Mouse (Mus musculus) midbrain, embryonic 11.5 days (tissue): Measurements from ENCODE around the gene Snd1. TPM values are rescaled to one million over a fixed set of nuclear protein-coding genes. Genes with fewer than 3 reads are reported as not detected.
"Not testable (repeated sequence)": the region's sequence is repeated elsewhere in the genome, so short reads cannot be mapped to it uniquely, and the experiment has no call there.

ENCODE experiments used
- ATAC-seq: fragments of 200-750 bp; cut with Nextera tagmentation; 2 replicates; pipeline ENCODE4 v1.8.0; 2017; ENCODE audit warnings: moderate TSS enrichment, moderate library complexity; ENCODE audit not compliant: low FRiP score
- DNase-seq: peaks from one replicate; pipeline ENCODE4 v3.0.0; 2015; ENCODE audit warnings: low spot score; ENCODE audit errors: missing footprints
- H3K27ac ChIP-seq: fragments of 300-500 bp; sonication (generic); 2 replicates; pipeline ENCODE4 v1.5.1; 2014; ENCODE audit warnings: low read depth, low read length
- H3K27me3 ChIP-seq: fragments of 300-500 bp; sonication (generic); 2 replicates; pipeline ENCODE4 v1.6.1; 2014; ENCODE audit warnings: mild to moderate bottlenecking, low read length, moderate library complexity, mixed read lengths; ENCODE audit not compliant: control insufficient read depth, insufficient read depth
- H3K36me3 ChIP-seq: fragments of 300-500 bp; sonication (generic); 2 replicates; pipeline ENCODE4 v1.6.1; 2014; ENCODE audit warnings: mild to moderate bottlenecking, low read length, moderate library complexity, mixed read lengths; ENCODE audit not compliant: control insufficient read depth, insufficient read depth
- H3K4me1 ChIP-seq: fragments of 300-500 bp; sonication (generic); 2 replicates; pipeline ENCODE4 v1.6.1; 2014; ENCODE audit warnings: low read length; ENCODE audit not compliant: control insufficient read depth, insufficient read depth
- H3K4me2 ChIP-seq: fragments of 300-500 bp; sonication (generic); 2 replicates; pipeline ENCODE4 v1.6.1; 2014; ENCODE audit warnings: mild to moderate bottlenecking, moderate library complexity
- H3K4me3 ChIP-seq: fragments of 300-500 bp; sonication (generic); 2 replicates; pipeline ENCODE4 v1.5.1; 2014; ENCODE audit warnings: low read depth, low read length
- H3K9ac ChIP-seq: fragments of 300-500 bp; sonication (generic); 2 replicates; pipeline ENCODE4 v1.6.1; 2014; ENCODE audit warnings: low read length
- H3K9me3 ChIP-seq: fragments of 300-500 bp; sonication (generic); 2 replicates; pipeline ENCODE4 v1.6.1; 2016; ENCODE audit warnings: low read length; ENCODE audit not compliant: control insufficient read depth
- WGBS: fragments of 180-500 bp; shearing (Covaris S2); extraction: QIAGEN DNeasy Blood & Tissue Kit; methylation state at CpG from one replicate; pipeline ENCODE4 v1.1.7; 2014; 5-methylcytosine and 5-hydroxymethylcytosine counted together
- polyA plus RNA-seq: library from polyadenylated mRNA; unstranded; fragments of >200 nt; fragmentation: Nextera tagmentation; extraction: Ambion mirVana; gene quantifications from 2 replicates; pipeline ENCODE4 v1.2.1, GENCODE M21; 2014

Gene Snd1
- polyA plus RNA-seq, 1 experiment from 2014 or later: 88.9 TPM

DNA sequence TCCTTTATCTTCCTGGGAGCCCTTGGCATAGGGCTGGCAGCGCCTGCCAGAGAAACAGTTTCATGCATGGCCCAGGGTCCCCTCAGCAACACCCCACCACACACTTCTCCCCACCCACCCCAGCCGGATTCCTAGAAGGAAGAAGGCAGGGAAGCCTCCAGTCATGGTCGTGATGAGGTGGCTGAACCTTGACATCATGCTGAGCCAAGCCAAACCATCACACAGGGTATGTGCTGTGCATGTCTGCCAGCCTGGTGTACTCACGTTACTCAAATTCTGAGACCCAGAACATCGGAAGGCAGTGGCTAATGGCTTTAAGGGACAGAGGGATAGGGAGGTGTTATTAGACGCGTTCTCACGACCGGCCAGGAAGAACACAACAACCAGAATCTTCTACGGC, 448.9 kb downstream of the Snd1 start:
- Histone ChIP-seq H3K27ac (no peak overlapping the region), H3K4me3 (no peak overlapping the region), H3K9me3 (no peaks in the 10 kb centered on the region), H3K4me2 (no peak overlapping the region), H3K4me1 (no peaks in the 10 kb centered on the region), H3K27me3 (no peaks in the 10 kb centered on the region), H3K36me3 (no peaks in the 10 kb centered on the region), H3K9ac (no peak overlapping the region)
- 0 out of 2 replicates have a peak, but pooled peaks have one; percentile 30 for ATAC-seq
- 86% methylated on average over 10 of the region's 10 CpGs for WGBS
- DNase-seq: no peak

- over 99% methylated on average over 10 of the region's 24 CpGs for WGBS
- H3K27me3 ChIP-seq: not testable (repeated sequence)
These were observed 453.0 kb downstream of the Snd1 start for GRCm38 (mm10) chr6:28927987-28928386.

GRCm38 (mm10) chr6:28929169-28929803, 454.3 kb downstream of the Snd1 start:
- H3K4me3 ChIP-seq, H3K36me3 ChIP-seq, H3K9ac ChIP-seq, H3K27me3 ChIP-seq, H3K27ac ChIP-seq, ATAC-seq, H3K9me3 ChIP-seq, H3K4me1 ChIP-seq: not testable (repeated sequence)
- WGBS: 84% methylated on average over 20 of the region's 25 CpGs
- peak overlapping the region; percentile 9; the same call in 1 of the 2 replicates for H3K4me2 ChIP-seq
- peak; percentile 61 for DNase-seq

More at GRCm38 (mm10) chr6:28927987-28928386, 453.0 kb downstream of the Snd1 start:
- H3K27ac ChIP-seq, H3K4me3 ChIP-seq, H3K36me3 ChIP-seq, H3K9ac ChIP-seq, H3K4me1 ChIP-seq, ATAC-seq, H3K4me2 ChIP-seq, DNase-seq, H3K9me3 ChIP-seq: not testable (repeated sequence)

DNA sequence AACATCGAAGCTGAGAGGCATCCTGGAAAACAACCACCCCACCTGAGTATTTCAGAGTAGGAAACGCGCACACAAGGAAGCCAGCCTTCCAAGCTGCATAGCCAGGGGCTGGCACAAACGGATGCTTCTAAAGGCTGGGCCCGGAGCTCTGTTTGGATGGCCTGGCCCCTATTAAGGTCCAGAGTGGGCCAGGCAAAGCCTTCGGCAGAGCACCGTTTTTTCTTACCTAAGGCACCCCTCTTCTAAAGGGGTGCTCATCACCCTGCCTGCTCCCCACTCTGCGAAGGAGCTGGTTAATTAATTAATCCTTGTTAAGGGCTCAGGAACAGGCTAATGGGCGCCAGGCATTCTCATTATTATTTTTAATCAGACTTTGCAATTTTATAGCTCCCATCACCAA, 456.3 kb downstream of the Snd1 start:
- Histone ChIP-seq H3K9ac (no peak overlapping the region), H3K27me3 (no peaks in the 10 kb centered on the region), H3K9me3 (no peaks in the 10 kb centered on the region), H3K27ac (no peak overlapping the region), H3K4me2 (peak overlapping the region; percentile 40; the same call in 1 of the 2 replicates), H3K4me3 (no peak overlapping the region), H3K4me1 (peaks cover 3% of the 10 kb centered on the region), H3K36me3 (no peaks in the 10 kb centered on the region)
- 29% methylated on average over 9 of the region's 9 CpGs for WGBS
- ATAC-seq: 0 out of 2 replicates have a peak, but pooled peaks have one; percentile 11
- peak; percentile 86 for DNase-seq

DNA sequence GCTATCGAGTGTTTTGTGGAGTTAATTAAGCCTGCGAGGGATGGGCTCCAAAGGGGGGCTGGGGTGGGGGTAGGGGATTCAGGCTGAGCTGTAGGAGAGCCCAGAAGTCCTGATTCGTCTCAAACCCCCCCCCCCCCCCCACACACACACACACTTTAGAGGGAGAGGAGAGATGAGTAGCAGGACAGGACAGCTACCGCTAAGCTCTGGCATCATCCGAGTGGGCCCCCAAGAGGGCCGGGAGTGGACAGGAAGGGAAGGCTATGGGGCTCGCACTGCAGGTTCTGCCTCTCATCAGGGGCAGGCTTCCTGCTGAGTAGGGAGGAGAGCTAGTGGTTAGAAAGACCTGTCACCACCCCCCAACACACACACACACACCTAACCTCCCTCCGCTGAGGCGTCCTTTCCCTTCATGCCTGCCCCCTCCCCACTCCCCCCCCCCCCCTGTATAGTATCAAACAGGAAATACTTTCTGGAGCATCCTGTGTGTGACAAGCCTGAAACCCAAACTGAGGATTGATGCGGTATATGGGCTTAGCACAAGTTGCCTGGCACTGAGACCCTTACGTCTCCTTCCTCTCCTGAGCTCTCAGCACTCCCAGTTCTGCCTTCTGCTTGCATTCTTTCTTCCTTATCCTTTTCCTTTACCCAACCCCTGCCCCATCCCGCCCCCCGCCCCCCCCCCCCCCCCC, 456.8 kb downstream of the Snd1 start:
- DNase-seq: peak; percentile 89
- H3K27ac ChIP-seq: no peak overlapping the region
- peak overlapping the region; percentile 16 for H3K4me3 ChIP-seq
- 7% methylated on average over 9 of the region's 13 CpGs for WGBS
- peak overlapping the region; percentile 40 for H3K4me2 ChIP-seq
- no peak overlapping the region; the same call in 1 of the 2 replicates for H3K9ac ChIP-seq
- ATAC-seq: peak; percentile 68
- H3K27me3 ChIP-seq: no peaks in the 10 kb centered on the region
- peaks cover 3% of the 10 kb centered on the region for H3K4me1 ChIP-seq
- H3K36me3 ChIP-seq: no peaks in the 10 kb centered on the region
- H3K9me3 ChIP-seq: no peaks in the 10 kb centered on the region

DNA sequence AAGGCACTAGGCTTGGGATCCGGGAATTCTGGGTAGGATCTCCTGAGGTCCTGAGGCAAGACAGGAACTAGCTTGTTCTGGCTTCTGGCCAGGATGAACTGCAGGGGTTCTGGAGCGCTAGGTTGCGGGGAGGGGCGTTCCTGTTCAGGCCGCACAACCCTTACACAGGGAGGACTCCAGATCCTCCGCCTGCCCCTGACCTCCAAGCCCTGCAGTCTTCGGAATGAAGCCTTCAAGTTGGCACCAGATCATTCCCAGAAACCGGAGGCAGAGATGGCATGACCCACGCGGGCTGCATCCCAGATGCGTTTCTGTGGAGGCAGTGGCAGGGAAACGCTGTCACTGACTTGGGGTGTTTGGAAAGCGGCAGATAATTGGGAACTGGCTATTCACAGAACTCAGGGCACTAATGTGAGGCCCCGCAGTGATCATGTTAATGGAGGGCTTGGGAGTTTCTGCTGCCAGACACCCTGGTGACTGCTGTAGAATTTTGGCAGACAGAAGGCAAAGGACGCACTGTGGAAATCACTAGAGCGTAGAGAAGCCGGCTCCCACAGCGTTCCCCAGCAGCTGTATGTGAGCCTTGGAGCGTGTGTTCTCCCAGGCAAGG, 457.5 kb downstream of the Snd1 start:
- Histone ChIP-seq H3K9me3 (no peaks in the 10 kb centered on the region), H3K9ac (no peak overlapping the region; the same call in 1 of the 2 replicates)

GRCm38 (mm10) chr6:28935736-28936135, 460.8 kb downstream of the Snd1 start:
- Histone ChIP-seq H3K4me1 (peaks cover 3% of the 10 kb centered on the region), H3K27me3 (no peaks in the 10 kb centered on the region), H3K9ac (no peak overlapping the region), H3K4me2 (no peak overlapping the region), H3K27ac (no peak overlapping the region), H3K4me3 (no peak overlapping the region), H3K36me3 (no peaks in the 10 kb centered on the region), H3K9me3 (no peaks in the 10 kb centered on the region)
- 85% methylated on average over 7 of the region's 7 CpGs for WGBS
- peak; percentile 51 for DNase-seq
- no peak for ATAC-seq

More for the DNA sequence above, 457.5 kb downstream of the Snd1 start:
- H3K4me1 ChIP-seq: peaks cover 3% of the 10 kb centered on the region
- no peaks in the 10 kb centered on the region for H3K36me3 ChIP-seq
- peak overlapping the region; percentile 16 for H3K4me3 ChIP-seq
- H3K4me2 ChIP-seq: peak overlapping the region; percentile 40
- H3K27me3 ChIP-seq: no peaks in the 10 kb centered on the region
- 6% methylated on average over 18 of the region's 19 CpGs for WGBS
- ATAC-seq (peak; percentile 67), DNase-seq (peak; percentile 87)
- H3K27ac ChIP-seq: no peak overlapping the region

- H3K36me3 ChIP-seq: no peaks in the 10 kb centered on the region
- ATAC-seq (no peak), DNase-seq (no peak)
- H3K27ac ChIP-seq: no peak overlapping the region
- no peaks in the 10 kb centered on the region for H3K9me3 ChIP-seq
- WGBS: 77% methylated on average over 9 of the region's 9 CpGs
- no peaks in the 10 kb centered on the region for H3K4me1 ChIP-seq
- H3K9ac ChIP-seq: no peak overlapping the region
- H3K4me3 ChIP-seq: no peak overlapping the region
- no peaks in the 10 kb centered on the region for H3K27me3 ChIP-seq
- H3K4me2 ChIP-seq: no peak overlapping the region
These were observed 472.3 kb downstream of the Snd1 start for GRCm38 (mm10) chr6:28947254-28947653.

DNA sequence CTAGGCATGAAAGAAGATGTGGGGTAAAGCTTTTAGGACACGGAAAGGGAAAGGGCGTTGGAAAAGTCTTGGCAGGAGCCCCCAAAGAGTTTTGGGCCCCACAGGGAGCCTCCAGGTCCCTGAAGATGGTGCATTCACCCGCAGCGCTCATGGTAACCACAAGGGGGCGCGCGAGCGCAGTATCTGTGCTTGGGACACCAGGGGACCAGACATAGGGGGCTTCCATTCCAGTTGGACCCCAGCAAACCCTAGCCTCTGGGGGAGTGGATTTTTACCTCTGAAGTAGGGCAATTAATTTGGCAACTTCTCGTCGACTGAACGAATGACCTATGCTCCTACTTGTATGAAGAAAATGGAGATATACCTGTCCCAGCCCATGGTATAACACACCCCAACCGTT, 474.3 kb downstream of the Snd1 start:
- DNase-seq (peak; percentile 98), ATAC-seq (peak; percentile 67; the same call in 1 of the 2 replicates)
- Histone ChIP-seq H3K4me2 (no peak overlapping the region), H3K9ac (no peak overlapping the region), H3K27ac (no peak overlapping the region), H3K36me3 (no peaks in the 10 kb centered on the region), H3K4me3 (no peak overlapping the region), H3K4me1 (no peaks in the 10 kb centered on the region), H3K9me3 (no peaks in the 10 kb centered on the region), H3K27me3 (no peaks in the 10 kb centered on the region)
- 17% methylated on average over 12 of the region's 12 CpGs for WGBS
